Mouse (Mus musculus) heart, postnatal 14 days (tissue): ENCODE results near the gene Tm4sf1. TPM values are rescaled to one million over a fixed set of nuclear protein-coding genes. Genes with fewer than 3 reads are reported as not detected.

ENCODE experiments used
- DNase-seq, 2 experiments: peaks; one replicate each; pipeline ENCODE4 v3.0.0; 2021 to 2022
- intact Hi-C: fragments of 180-260 bp; cut with DNase I; formaldehyde crosslinking; loops from one replicate; pipeline ENCODE4 v1.15.1; 2025
- total RNA-seq, 2 experiments: library from RNA; stranded (reverse); gene quantifications; 2 replicates each; pipeline ENCODE4 v1.2.3; 2021

The Tm4sf1 gene
- total RNA-seq, 2 experiments from 2014 or later: 93.6 to 121 TPM

DNA sequence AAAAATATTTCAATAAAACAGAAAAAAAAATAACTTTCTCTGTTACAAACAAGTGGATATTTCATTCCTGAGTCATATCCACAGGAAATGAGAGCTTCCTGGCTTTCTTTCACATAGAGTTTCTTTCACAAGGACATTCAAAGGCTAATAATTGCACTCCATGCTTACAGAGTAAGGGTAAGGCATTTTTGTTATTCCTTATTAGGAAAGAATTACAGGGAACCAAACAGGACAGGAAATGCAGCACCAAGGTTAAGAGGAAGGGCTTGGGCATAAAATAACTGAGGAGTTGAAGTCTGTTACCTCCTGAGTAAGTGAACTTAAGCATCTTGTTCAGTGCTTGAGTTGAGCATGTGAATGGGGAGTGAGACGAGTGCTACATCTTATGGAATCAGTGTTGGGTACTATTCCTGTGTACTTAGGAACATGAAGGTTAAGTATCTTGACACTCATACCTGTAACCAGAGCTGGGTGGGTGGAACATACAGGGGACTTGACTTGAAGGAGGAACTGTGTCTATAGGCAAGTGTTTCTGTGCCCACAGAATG, 12.8 kb downstream of the Tm4sf1 start:
- DNase-seq: no peak

GRCm38 (mm10) chr3:57287854-57288720, 13.7 kb downstream of the Tm4sf1 start:
- intact Hi-C loops: no loop called here
- DNase-seq: peak in 1 of 2 experiments; percentile 16

More for the DNA sequence above, 12.8 kb downstream of the Tm4sf1 start:
- intact Hi-C loops: no loop called here

DNA sequence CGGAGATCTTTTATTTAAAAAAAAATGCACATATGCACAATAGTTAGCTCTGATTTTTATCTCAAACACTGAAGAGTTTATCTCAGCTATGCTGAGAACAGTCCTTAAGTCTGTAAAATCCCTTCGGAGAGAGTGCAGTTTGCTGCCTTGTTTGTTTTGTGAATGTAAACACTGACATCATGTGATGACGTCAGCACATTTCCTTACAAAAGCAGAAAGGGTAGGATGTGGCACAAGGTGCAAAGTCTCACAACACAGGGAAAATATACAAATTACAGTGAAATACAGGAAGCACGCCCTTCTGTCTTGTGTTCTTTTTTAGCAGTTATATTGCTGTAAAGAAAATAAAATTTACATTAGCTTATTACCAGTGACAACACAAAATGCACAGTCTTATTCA, 14.3 kb downstream of the Tm4sf1 start:
- no peak for DNase-seq
- intact Hi-C loops: no loop called here

DNA sequence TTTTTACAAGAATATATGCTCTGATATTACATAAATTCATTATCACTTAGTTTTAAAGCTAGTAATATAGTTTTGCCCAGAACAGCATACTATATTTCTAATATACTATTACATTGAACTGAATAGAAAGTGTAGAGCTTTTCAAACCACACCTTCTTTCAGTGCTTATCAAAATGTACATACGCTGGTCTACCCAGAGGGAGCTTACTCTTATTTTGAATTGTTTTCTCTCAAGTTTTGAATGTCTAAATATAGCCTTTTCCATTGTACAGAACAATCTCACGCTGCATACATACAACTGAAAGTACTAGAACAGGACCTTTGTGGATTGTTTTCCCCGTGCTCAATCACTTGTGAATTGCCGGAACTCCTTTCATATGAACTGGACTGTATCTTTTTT, 23.6 kb downstream of the Tm4sf1 start:
- no peak for DNase-seq
- intact Hi-C loops: no loop called here

DNA sequence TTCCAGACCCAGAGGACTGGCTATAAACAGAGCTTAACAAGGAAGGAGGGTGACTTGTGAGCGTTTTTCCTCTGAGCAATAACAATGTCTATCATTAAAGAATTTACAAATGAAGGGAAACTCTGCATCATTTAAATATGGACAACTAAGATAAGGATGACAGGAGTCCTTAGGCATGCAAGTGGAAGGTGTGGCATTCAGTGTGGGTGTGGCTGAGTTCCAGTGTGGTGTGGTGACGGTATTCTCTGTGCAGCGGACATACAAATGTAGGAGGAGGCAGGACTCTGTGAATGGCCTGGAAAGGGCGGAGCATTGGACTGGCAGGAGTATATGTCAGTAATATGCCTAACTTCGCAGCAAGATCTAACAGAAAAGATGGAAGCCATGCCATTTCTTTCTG, 24.3 kb downstream of the Tm4sf1 start:
- DNase-seq: no peak
- intact Hi-C loops: no loop called here

- intact Hi-C loops: no loop called here
- no peak for DNase-seq
These were observed 25.0 kb downstream of the Tm4sf1 start for GRCm38 (mm10) chr3:57276821-57277220.

GRCm38 (mm10) chr3:57268994-57269393, 32.8 kb downstream of the Tm4sf1 start:
- no peak for DNase-seq
- intact Hi-C loops: loop anchor here (5.0 kb wide), 2 partner anchors 158 to 358 kb away; partner anchors contain the start of gene Tm4sf4

- intact Hi-C loops: loop anchor here (1.0 to 5.0 kb wide), 3 partner anchors 160 to 360 kb away; partner anchors contain the start of gene Tm4sf4
- peak; percentile 52 to 68 for DNase-seq
These were observed 34.1 kb downstream of the Tm4sf1 start for GRCm38 (mm10) chr3:57267559-57268173.

- intact Hi-C loops: no loop called here
- DNase-seq: no peak
These were observed 48.7 kb downstream of the Tm4sf1 start for GRCm38 (mm10) chr3:57253041-57253440.

- intact Hi-C loops: no loop called here
- peak; percentile 11 to 12 for DNase-seq
These were observed 49.2 kb downstream of the Tm4sf1 start for GRCm38 (mm10) chr3:57252551-57252950.

DNA sequence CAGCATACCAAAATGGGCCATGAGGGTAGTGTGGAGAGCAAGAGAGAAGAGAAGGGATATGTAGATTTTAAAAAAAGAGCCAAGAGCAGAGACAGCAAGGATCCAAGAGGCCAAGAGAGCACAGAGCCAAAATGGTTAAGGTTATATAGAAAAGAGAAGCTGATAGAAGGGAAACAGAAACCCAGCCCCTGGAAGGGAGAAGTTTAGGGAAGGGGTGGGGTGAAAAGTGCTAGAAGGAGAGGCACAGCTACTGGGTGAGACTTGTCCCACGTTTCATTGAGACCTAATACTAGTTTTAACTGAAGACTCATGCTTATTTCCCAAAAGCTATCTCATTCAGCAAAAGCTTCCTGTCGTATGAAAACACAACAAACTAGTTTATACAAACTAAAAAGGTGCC, 56.5 kb downstream of the Tm4sf1 start:
- DNase-seq: no peak
- intact Hi-C loops: no loop called here

Other genes with a start within 250 kb of the Tm4sf1 start
- gene Tm4sf4, start 123.3 kb upstream of the Tm4sf1 start, total RNA-seq: under 1 TPM in 1 of 2 experiments, not detected in 1; 0.29 TPM